Mouse (Mus musculus) E14TG2a.4 (cell line): ENCODE results near the gene Chkb.
A peak's percentile ranks its signal among the peaks of the same experiment; 100 is the strongest.

ENCODE experiments used
- H3K27me3 ChIP-seq: 2 replicates; pipeline ENCODE4 v1.6.1; 2014; ENCODE audit warnings: low read length, control low read depth; ENCODE audit not compliant: insufficient read depth
- H3K36me3 ChIP-seq: 2 replicates; pipeline ENCODE4 v1.6.1; 2014; ENCODE audit warnings: low read length, control low read depth; ENCODE audit not compliant: insufficient read depth
- H3K4me1 ChIP-seq: replicated peaks from 2 replicates; pipeline ENCODE4 v1.6.1; 2014; ENCODE audit warnings: low read depth, low read length, control low read depth
- H3K4me3 ChIP-seq: replicated peaks from 2 replicates; pipeline ENCODE4 v1.5.1; 2014; ENCODE audit warnings: mild to moderate bottlenecking, low read length
- H3K9me3 ChIP-seq: 2 replicates; pipeline ENCODE4 v1.6.1; 2014; ENCODE audit warnings: low read length, control low read depth
- CTCF ChIP-seq: conservative IDR thresholded peaks from 2 replicates; pipeline ENCODE4 v1.5.1; 2014; ENCODE audit warnings: low read length
- NANOG ChIP-seq: IDR thresholded peaks from 2 replicates; pipeline ENCODE4 v1.6.1; 2014; ENCODE audit warnings: borderline replicate concordance, low read length, mixed read lengths
- POU5F1 ChIP-seq: IDR thresholded peaks from 2 replicates; pipeline ENCODE4 v1.6.1; 2014; ENCODE audit warnings: low read length, borderline replicate concordance

The Chkb gene

GRCm38 (mm10) chr15:89377938-89378828 lies 51.5 kb downstream of the Chkb start:
- Histone ChIP-seq H3K9me3 (no peaks in the 10 kb centered on the region), H3K4me3 (peak overlapping the region; percentile 76), H3K4me1 (peaks cover 50% of the 10 kb centered on the region), H3K36me3 (peaks cover under 1% of the 10 kb centered on the region; the same call in 1 of the 2 replicates), H3K27me3 (peaks cover 59% of the 10 kb centered on the region)
- no peak for TF ChIP-seq POU5F1

- H3K27me3 ChIP-seq = peaks cover 52% of the 10 kb centered on the region
- TF ChIP-seq CTCF (no peak), POU5F1 (no peak), NANOG (no peak)
Measured at GRCm38 (mm10) chr15:89377362-89377761, 52.3 kb downstream of the Chkb start.

GRCm38 (mm10) chr15:89376957-89377356 lies 52.8 kb downstream of the Chkb start, which contains the start of gene Tymp:
Tymp (minus strand) TSS chr15:89377039.
- Histone ChIP-seq H3K9me3 (no peaks in the 10 kb centered on the region), H3K36me3 (peaks cover 13% of the 10 kb centered on the region), H3K4me1 (peaks cover 63% of the 10 kb centered on the region), H3K27me3 (peaks cover 48% of the 10 kb centered on the region), H3K4me3 (peak within 1 kb of the TSS; percentile 76)
- TF ChIP-seq CTCF (no peak), NANOG (no peak), POU5F1 (no peak)

More at GRCm38 (mm10) chr15:89377362-89377761, 52.3 kb downstream of the Chkb start:
- peaks cover 9% of the 10 kb centered on the region for H3K36me3 ChIP-seq
- no peaks in the 10 kb centered on the region for H3K9me3 ChIP-seq
- H3K4me1 ChIP-seq = peaks cover 59% of the 10 kb centered on the region
- peak overlapping the region; percentile 76; the same call in 1 of the 2 replicates for H3K4me3 ChIP-seq
